Mouse (Mus musculus): ENCODE results near the gene Cd38.
A peak's percentile ranks its signal among the peaks of the same experiment; 100 is the strongest.

Gene Cd38

GRCm38 (mm10) chr5:43933269-43933668 is 64.9 kb downstream of the Cd38 start:
- DNase-seq (ENCODE audit: low read depth, low spot score) = no peak

DNA sequence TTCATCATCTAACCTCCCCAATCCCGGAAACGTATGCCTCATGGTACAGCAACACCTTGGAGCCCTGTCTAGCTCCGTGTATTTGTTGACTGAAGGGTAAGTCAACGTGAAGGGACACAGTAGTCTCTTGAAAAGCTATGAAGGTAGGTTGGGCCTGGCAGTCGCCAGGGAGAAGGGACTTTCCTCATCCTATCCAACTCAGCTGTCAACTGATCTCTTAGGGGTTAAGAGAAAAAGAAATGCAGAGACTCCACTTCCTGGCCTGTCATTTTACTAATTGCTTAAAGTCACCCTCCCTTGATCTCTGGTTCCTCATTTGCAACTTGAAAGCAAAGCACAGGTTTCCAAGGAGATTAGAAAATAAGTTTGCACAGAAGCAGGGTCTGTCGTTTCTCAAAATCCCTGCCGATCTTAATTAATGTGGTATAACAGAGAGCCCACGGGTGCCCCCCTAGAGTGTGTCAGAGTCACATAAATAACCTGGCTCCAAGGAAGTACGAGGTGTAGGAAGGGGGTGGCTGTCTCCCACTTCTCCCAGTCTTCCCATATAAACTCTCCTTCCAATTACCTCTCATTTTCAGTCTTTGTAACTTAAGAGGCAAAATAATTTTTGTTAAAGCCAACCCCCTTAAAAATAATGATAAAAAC is 79.1 kb downstream of the Cd38 start:
- peak; percentile 22 for DNase-seq (ENCODE audit: low read depth, low spot score)

DNA sequence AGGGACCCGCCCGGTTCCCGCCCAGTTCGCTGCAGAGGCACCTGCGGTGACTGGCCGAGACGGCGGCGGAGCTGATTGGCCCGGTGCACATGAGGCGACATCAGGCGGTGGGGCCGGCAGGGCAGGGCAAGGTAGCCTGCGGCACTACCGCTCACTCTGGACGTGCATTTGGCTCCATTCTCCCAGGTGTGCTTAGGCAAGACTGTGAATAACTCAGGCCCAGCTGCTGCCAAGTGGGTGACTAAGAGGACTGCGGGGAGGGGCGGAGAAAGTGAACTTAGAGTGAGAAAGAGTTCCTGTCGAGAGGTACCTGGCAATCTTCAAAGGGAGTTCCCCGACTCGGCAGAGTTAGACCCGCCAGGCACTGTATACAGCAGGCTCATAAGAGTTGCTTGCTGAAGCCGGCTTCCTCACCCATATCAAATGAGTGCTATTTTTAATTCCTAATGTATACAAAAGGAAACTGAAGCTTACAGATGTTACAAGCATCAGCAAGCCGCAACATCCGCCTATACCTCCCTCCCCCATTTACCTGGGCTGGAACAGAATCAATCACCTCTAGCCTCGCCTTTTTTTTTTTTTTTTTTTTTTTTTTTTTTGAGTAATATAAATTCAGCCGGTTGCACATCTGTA is 79.9 kb downstream of the Cd38 start:
- DNase-seq (ENCODE audit: low read depth, low spot score) = peak; percentile 94

- DNase-seq (ENCODE audit: low read depth, low spot score) = peak; percentile 47
Observed at GRCm38 (mm10) chr5:43948748-43949275, 80.5 kb downstream of the Cd38 start.

GRCm38 (mm10) chr5:43953241-43953640 is 84.9 kb downstream of the Cd38 start:
- no peak for DNase-seq (ENCODE audit: low read depth, low spot score)

DNA sequence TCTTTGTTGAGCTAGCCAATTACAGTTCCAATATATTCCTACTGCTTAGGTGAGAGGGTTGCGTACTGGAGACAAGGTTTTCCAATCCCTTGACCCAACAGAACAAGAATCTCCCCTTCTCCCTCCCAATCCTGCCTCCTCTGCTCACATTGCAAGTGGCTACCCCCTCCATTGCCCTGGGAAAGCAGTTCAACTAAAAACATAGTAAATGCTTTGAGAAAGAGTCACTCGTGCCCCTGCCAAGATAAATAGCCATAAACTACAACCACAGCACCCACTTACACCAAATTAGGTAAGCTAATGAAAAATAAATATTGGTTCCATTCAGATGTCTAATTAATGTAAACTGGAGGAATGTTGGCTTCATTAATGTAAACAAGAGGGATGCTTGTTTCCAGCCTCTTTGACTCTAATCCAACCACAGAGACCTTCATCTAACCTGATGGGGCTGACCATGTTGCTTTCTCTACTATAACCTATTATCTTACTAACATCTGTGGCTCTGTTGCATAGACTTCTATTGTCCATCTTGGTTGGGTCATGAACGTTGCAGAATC is 91.6 kb downstream of the Cd38 start:
- DNase-seq (ENCODE audit: low read depth, low spot score) = no peak

- DNase-seq (ENCODE audit: low read depth, low spot score) = no peak
Observed at GRCm38 (mm10) chr5:43961056-43961455, 92.7 kb downstream of the Cd38 start.

All from ZHBTc4 (cell line).